Mouse (Mus musculus): ENCODE data around the gene Sh2d2a. TPM values are rescaled to one million over a fixed set of nuclear protein-coding genes. Genes with fewer than 3 reads are reported as not detected.
A peak's percentile ranks its signal among the peaks of the same experiment; 100 is the strongest.

Sh2d2a gene
- not detected in 2 replicates for polyA plus RNA-seq (2014; fragmentation: Nextera tagmentation; extraction: Ambion mirVana)

GRCm38 (mm10) chr3:87846650-87847110 is at the start of gene Sh2d2a:
TSS of gene Sh2d2a (plus strand) at chr3:87846755.
- DNase-seq (ENCODE audit: low spot score, missing footprints) = no peak
- ATAC-seq (ENCODE audit: low FRiP score) = no peak
- Histone ChIP-seq H3K27ac (ENCODE audit: low read depth, low read length) (no peak within 1 kb of the TSS), H3K4me2 (no peak within 1 kb of the TSS), H3K36me3 (ENCODE audit: control insufficient read depth, insufficient read depth, low read length) (no peaks in the 10 kb centered on the region), H3K27me3 (ENCODE audit: control insufficient read depth, insufficient read depth, low read length) (no peaks in the 10 kb centered on the region), H3K9me3 (ENCODE audit: control insufficient read depth, low read length) (no peaks in the 10 kb centered on the region), H3K4me1 (ENCODE audit: control insufficient read depth, insufficient read depth, low read length) (no peaks in the 10 kb centered on the region), H3K4me3 (ENCODE audit: low read depth, low read length) (no peak within 1 kb of the TSS), H3K9ac (ENCODE audit: low read length) (no peak within 1 kb of the TSS)
- 76% methylated on average over 7 of the region's 7 CpGs for WGBS

- DNase-seq (ENCODE audit: low spot score, missing footprints) (no peak), ATAC-seq (ENCODE audit: low FRiP score) (no peak)
- H3K27ac ChIP-seq (ENCODE audit: low read depth, low read length) = no peak overlapping the region
- no peak overlapping the region for H3K4me3 ChIP-seq (ENCODE audit: low read depth, low read length)
- no peak overlapping the region for H3K4me2 ChIP-seq
- H3K4me1 ChIP-seq (ENCODE audit: control insufficient read depth, insufficient read depth, low read length) = peaks cover 12% of the 10 kb centered on the region
- peaks cover 38% of the 10 kb centered on the region for H3K27me3 ChIP-seq (ENCODE audit: control insufficient read depth, insufficient read depth, low read length)
- H3K9me3 ChIP-seq (ENCODE audit: control insufficient read depth, low read length) = no peaks in the 10 kb centered on the region
- WGBS = 59% methylated on average over 5 of the region's 5 CpGs
- no peaks in the 10 kb centered on the region for H3K36me3 ChIP-seq (ENCODE audit: control insufficient read depth, insufficient read depth, low read length)
- H3K9ac ChIP-seq (ENCODE audit: low read length) = no peak overlapping the region
Observed at GRCm38 (mm10) chr3:87801681-87802080, 44.9 kb upstream of the Sh2d2a start.

- H3K4me1 ChIP-seq (ENCODE audit: control insufficient read depth, insufficient read depth, low read length) = peaks cover 7% of the 10 kb centered on the region
- H3K27me3 ChIP-seq (ENCODE audit: control insufficient read depth, insufficient read depth, low read length) = peaks cover 36% of the 10 kb centered on the region
- DNase-seq (ENCODE audit: low spot score, missing footprints) (no peak), ATAC-seq (ENCODE audit: low FRiP score) (no peak)
- no peak overlapping the region for H3K4me3 ChIP-seq (ENCODE audit: low read depth, low read length)
- 5% methylated on average over 26 of the region's 26 CpGs for WGBS
- no peaks in the 10 kb centered on the region for H3K36me3 ChIP-seq (ENCODE audit: control insufficient read depth, insufficient read depth, low read length)
- peak overlapping the region; percentile 41 for H3K4me2 ChIP-seq
- no peak overlapping the region for H3K9ac ChIP-seq (ENCODE audit: low read length)
- no peaks in the 10 kb centered on the region for H3K9me3 ChIP-seq (ENCODE audit: control insufficient read depth, low read length)
- no peak overlapping the region for H3K27ac ChIP-seq (ENCODE audit: low read depth, low read length)
Observed at GRCm38 (mm10) chr3:87804038-87804677, 42.4 kb upstream of the Sh2d2a start.

GRCm38 (mm10) chr3:87809322-87809962 is 37.1 kb upstream of the Sh2d2a start:
- Histone ChIP-seq H3K4me2 (peak overlapping the region; percentile 34), H3K4me1 (ENCODE audit: control insufficient read depth, insufficient read depth, low read length) (peaks cover 7% of the 10 kb centered on the region; the same call in 1 of the 2 replicates), H3K9me3 (ENCODE audit: control insufficient read depth, low read length) (no peaks in the 10 kb centered on the region), H3K4me3 (ENCODE audit: low read depth, low read length) (0 out of 2 replicates have a peak overlapping the region, but pooled peaks have one; percentile 11), H3K27me3 (ENCODE audit: control insufficient read depth, insufficient read depth, low read length) (peaks cover 50% of the 10 kb centered on the region), H3K27ac (ENCODE audit: low read depth, low read length) (no peak overlapping the region), H3K36me3 (ENCODE audit: control insufficient read depth, insufficient read depth, low read length) (no peaks in the 10 kb centered on the region), H3K9ac (ENCODE audit: low read length) (no peak overlapping the region)
- DNase-seq (ENCODE audit: low spot score, missing footprints) (peak; percentile 88), ATAC-seq (ENCODE audit: low FRiP score) (peak; percentile 59)
- WGBS = 3% methylated on average over 28 of the region's 28 CpGs

- 83% methylated on average over 8 of the region's 8 CpGs for whole genome bisulfite sequencing
- no peak for ATAC-seq (ENCODE audit: low FRiP score)
- H3K4me2 ChIP-seq = no peak overlapping the region
- H3K4me3 ChIP-seq (ENCODE audit: low read depth, low read length) = no peak overlapping the region
- peaks cover 7% of the 10 kb centered on the region; the same call in 1 of the 2 replicates for H3K4me1 ChIP-seq (ENCODE audit: control insufficient read depth, insufficient read depth, low read length)
- H3K36me3 ChIP-seq (ENCODE audit: control insufficient read depth, insufficient read depth, low read length) = no peaks in the 10 kb centered on the region
- H3K27ac ChIP-seq (ENCODE audit: low read depth, low read length) = no peak overlapping the region
- no peaks in the 10 kb centered on the region for H3K9me3 ChIP-seq (ENCODE audit: control insufficient read depth, low read length)
- H3K9ac ChIP-seq (ENCODE audit: low read length) = no peak overlapping the region
- DNase-seq (ENCODE audit: low spot score, missing footprints) = peak; percentile 56
- peaks cover 39% of the 10 kb centered on the region for H3K27me3 ChIP-seq (ENCODE audit: control insufficient read depth, insufficient read depth, low read length)
Observed at GRCm38 (mm10) chr3:87811297-87811696, 35.3 kb upstream of the Sh2d2a start.

GRCm38 (mm10) chr3:87812413-87812812 is 34.1 kb upstream of the Sh2d2a start:
- 80% methylated on average over 4 of the region's 4 CpGs for WGBS

GRCm38 (mm10) chr3:87812873-87813272 is 33.7 kb upstream of the Sh2d2a start:
- H3K27me3 ChIP-seq (ENCODE audit: control insufficient read depth, insufficient read depth, low read length) = peaks cover 34% of the 10 kb centered on the region
- H3K9me3 ChIP-seq (ENCODE audit: control insufficient read depth, low read length) = no peaks in the 10 kb centered on the region
- no peak overlapping the region for H3K9ac ChIP-seq (ENCODE audit: low read length)
- H3K36me3 ChIP-seq (ENCODE audit: control insufficient read depth, insufficient read depth, low read length) = no peaks in the 10 kb centered on the region
- no peak overlapping the region for H3K4me2 ChIP-seq
- peaks cover 7% of the 10 kb centered on the region; the same call in 1 of the 2 replicates for H3K4me1 ChIP-seq (ENCODE audit: control insufficient read depth, insufficient read depth, low read length)
- H3K4me3 ChIP-seq (ENCODE audit: low read depth, low read length) = no peak overlapping the region
- peak; percentile 65 for DNase-seq (ENCODE audit: low spot score, missing footprints)
- ATAC-seq (ENCODE audit: low FRiP score) = no peak
- 76% methylated on average over 10 of the region's 10 CpGs for WGBS
- H3K27ac ChIP-seq (ENCODE audit: low read depth, low read length) = no peak overlapping the region

More at GRCm38 (mm10) chr3:87812413-87812812, 34.1 kb upstream of the Sh2d2a start:
- Histone ChIP-seq H3K4me3 (ENCODE audit: low read depth, low read length) (no peak overlapping the region), H3K36me3 (ENCODE audit: control insufficient read depth, insufficient read depth, low read length) (no peaks in the 10 kb centered on the region), H3K4me1 (ENCODE audit: control insufficient read depth, insufficient read depth, low read length) (peaks cover 7% of the 10 kb centered on the region; the same call in 1 of the 2 replicates), H3K9ac (ENCODE audit: low read length) (no peak overlapping the region), H3K9me3 (ENCODE audit: control insufficient read depth, low read length) (no peaks in the 10 kb centered on the region), H3K27me3 (ENCODE audit: control insufficient read depth, insufficient read depth, low read length) (peaks cover 34% of the 10 kb centered on the region), H3K4me2 (no peak overlapping the region), H3K27ac (ENCODE audit: low read depth, low read length) (no peak overlapping the region)
- no peak for ATAC-seq (ENCODE audit: low FRiP score)
- DNase-seq (ENCODE audit: low spot score, missing footprints) = peak; percentile 66

GRCm38 (mm10) chr3:87816166-87816565 is 30.4 kb upstream of the Sh2d2a start:
- ATAC-seq (ENCODE audit: low FRiP score) = no peak; the same call in 1 of the 2 replicates
- Histone ChIP-seq H3K27ac (ENCODE audit: low read depth, low read length) (no peak overlapping the region), H3K4me1 (ENCODE audit: control insufficient read depth, insufficient read depth, low read length) (no peaks in the 10 kb centered on the region), H3K4me2 (no peak overlapping the region), H3K9me3 (ENCODE audit: control insufficient read depth, low read length) (no peaks in the 10 kb centered on the region), H3K36me3 (ENCODE audit: control insufficient read depth, insufficient read depth, low read length) (no peaks in the 10 kb centered on the region), H3K27me3 (ENCODE audit: control insufficient read depth, insufficient read depth, low read length) (peaks cover 4% of the 10 kb centered on the region), H3K9ac (ENCODE audit: low read length) (no peak overlapping the region), H3K4me3 (ENCODE audit: low read depth, low read length) (no peak overlapping the region)
- DNase-seq (ENCODE audit: low spot score, missing footprints) = peak; percentile 85
- 66% methylated on average over 6 of the region's 6 CpGs for WGBS

GRCm38 (mm10) chr3:87816646-87817093 is 29.9 kb upstream of the Sh2d2a start:
- ATAC-seq (ENCODE audit: low FRiP score) (peak; percentile 57; the same call in 1 of the 2 replicates), DNase-seq (ENCODE audit: low spot score, missing footprints) (peak; percentile 99)
- Histone ChIP-seq H3K9ac (ENCODE audit: low read length) (no peak overlapping the region), H3K4me2 (no peak overlapping the region), H3K4me3 (ENCODE audit: low read depth, low read length) (no peak overlapping the region), H3K27ac (ENCODE audit: low read depth, low read length) (no peak overlapping the region), H3K27me3 (ENCODE audit: control insufficient read depth, insufficient read depth, low read length) (no peaks in the 10 kb centered on the region; the same call in none of the 2 replicates), H3K36me3 (ENCODE audit: control insufficient read depth, insufficient read depth, low read length) (no peaks in the 10 kb centered on the region), H3K4me1 (ENCODE audit: control insufficient read depth, insufficient read depth, low read length) (no peaks in the 10 kb centered on the region), H3K9me3 (ENCODE audit: control insufficient read depth, low read length) (no peaks in the 10 kb centered on the region)
- 5% methylated on average over 12 of the region's 12 CpGs for WGBS
